Mouse (Mus musculus) testis, adult 2 months (tissue): ENCODE measurements around the gene Trappc2l. TPM values are rescaled to one million over a fixed set of nuclear protein-coding genes. Genes with fewer than 3 reads are reported as not detected.

Source experiments
- H3K27ac ChIP-seq: fragments of 200-500 bp; 2 replicates; pipeline ENCODE4 v1.5.1; 2012; ENCODE audit warnings: low read depth, low read length; ENCODE audit not compliant: control insufficient read depth, insufficient read depth
- H3K27me3 ChIP-seq: fragments of 200-500 bp; 2 replicates; pipeline ENCODE4 v1.6.1; 2012; ENCODE audit warnings: mild to moderate bottlenecking, low read length, moderate library complexity; ENCODE audit not compliant: control insufficient read depth, insufficient read depth
- H3K36me3 ChIP-seq: fragments of 200-500 bp; 2 replicates; pipeline ENCODE4 v1.6.1; 2012; ENCODE audit warnings: mild to moderate bottlenecking, low read length; ENCODE audit not compliant: control insufficient read depth, insufficient read depth
- H3K4me1 ChIP-seq: fragments of 200-500 bp; 2 replicates; pipeline ENCODE4 v1.6.1; 2012; ENCODE audit warnings: low read length; ENCODE audit not compliant: control insufficient read depth, insufficient read depth
- H3K4me3 ChIP-seq: fragments of 200-500 bp; 2 replicates; pipeline ENCODE4 v1.5.1; 2012; ENCODE audit warnings: low read depth, mild to moderate bottlenecking, low read length, moderate library complexity, mixed read lengths; ENCODE audit not compliant: control insufficient read depth
- CTCF ChIP-seq: fragments of 200-500 bp; IDR thresholded peaks from 2 replicates; pipeline ENCODE4 v1.5.1; 2012; ENCODE audit warnings: low read depth, mild to moderate bottlenecking, inconsistent platforms, low read length, moderate library complexity; ENCODE audit not compliant: control insufficient read depth, insufficient read depth, insufficient replicate concordance
- POLR2A ChIP-seq: fragments of 200-500 bp; IDR thresholded peaks from 2 replicates; pipeline ENCODE4 v1.6.1; 2012; ENCODE audit warnings: low read depth, mild to moderate bottlenecking, inconsistent platforms, low read length, moderate library complexity; ENCODE audit not compliant: control insufficient read depth
- polyA plus RNA-seq: library from polyadenylated mRNA; depleted of rRNA; stranded (reverse); fragments of >200 nt; gene quantifications from 2 replicates; pipeline ENCODE4 v1.2.3, GENCODE M21; 2012

The Trappc2l gene
- polyA plus RNA-seq, 1 experiment, result 100 TPM

DNA sequence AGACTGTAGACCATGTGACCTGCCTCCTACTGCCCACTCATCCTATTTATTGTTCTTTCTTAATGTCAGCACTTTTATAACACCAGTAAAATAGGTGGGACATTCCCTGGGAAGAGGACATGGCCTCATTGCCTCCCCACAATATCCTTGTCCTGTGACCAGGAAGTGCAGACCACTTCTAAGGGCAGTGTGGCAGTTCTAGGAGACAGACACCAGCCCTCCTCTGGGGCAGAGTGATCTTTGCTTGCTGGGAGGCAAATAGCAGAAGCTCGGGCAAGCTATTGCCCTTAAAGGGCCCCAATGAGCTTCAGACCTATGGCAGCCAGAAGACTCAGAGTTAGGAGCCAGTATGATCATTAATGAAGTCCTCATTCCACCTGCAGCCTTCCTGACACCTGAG, 6.8 kb upstream of the Trappc2l start:
- Histone ChIP-seq H3K4me1 (no peaks in the 10 kb centered on the region; the same call in 1 of the 2 replicates), H3K27me3 (no peaks in the 10 kb centered on the region), H3K4me3 (no peak overlapping the region), H3K27ac (no peak overlapping the region), H3K36me3 (no peaks in the 10 kb centered on the region)
- TF ChIP-seq CTCF (no peak), POLR2A (no peak)

- no peak for TF ChIP-seq CTCF
- TF ChIP-seq POLR2A, result no peak
- no peak overlapping the region for H3K27ac ChIP-seq
These were observed 6.1 kb upstream of the Trappc2l start for GRCm38 (mm10) chr8:122605367-122605766.

DNA sequence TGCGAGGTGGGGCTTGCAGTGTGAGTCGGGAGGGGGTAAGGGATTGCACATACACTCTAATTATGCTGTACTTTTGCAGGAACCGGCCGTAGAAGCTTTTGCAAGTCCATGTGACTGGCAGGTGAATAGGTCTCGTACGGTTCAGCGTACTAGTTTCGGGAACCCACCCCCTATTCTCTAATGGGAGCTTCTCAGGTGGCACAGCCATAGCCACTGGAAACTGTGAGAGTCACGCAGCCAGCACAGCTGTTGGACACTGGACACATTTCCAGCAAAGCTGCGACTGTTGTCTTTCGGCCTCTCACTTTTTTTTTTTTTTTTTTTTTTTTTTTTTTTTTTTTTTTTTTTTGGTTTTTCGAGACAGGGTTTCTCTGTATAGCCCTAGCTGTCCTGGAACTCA, 4.6 kb upstream of the Trappc2l start:
- no peak overlapping the region for H3K4me3 ChIP-seq
- no peak overlapping the region for H3K27ac ChIP-seq
- peaks cover 5% of the 10 kb centered on the region for H3K4me1 ChIP-seq
- no peaks in the 10 kb centered on the region for H3K27me3 ChIP-seq
- no peak for TF ChIP-seq CTCF
- TF ChIP-seq POLR2A, result no peak
- H3K36me3 ChIP-seq, result no peaks in the 10 kb centered on the region

More at GRCm38 (mm10) chr8:122605367-122605766, 6.1 kb upstream of the Trappc2l start:
- Histone ChIP-seq H3K36me3 (no peaks in the 10 kb centered on the region), H3K27me3 (no peaks in the 10 kb centered on the region), H3K4me1 (no peaks in the 10 kb centered on the region; the same call in 1 of the 2 replicates), H3K4me3 (no peak overlapping the region)

DNA sequence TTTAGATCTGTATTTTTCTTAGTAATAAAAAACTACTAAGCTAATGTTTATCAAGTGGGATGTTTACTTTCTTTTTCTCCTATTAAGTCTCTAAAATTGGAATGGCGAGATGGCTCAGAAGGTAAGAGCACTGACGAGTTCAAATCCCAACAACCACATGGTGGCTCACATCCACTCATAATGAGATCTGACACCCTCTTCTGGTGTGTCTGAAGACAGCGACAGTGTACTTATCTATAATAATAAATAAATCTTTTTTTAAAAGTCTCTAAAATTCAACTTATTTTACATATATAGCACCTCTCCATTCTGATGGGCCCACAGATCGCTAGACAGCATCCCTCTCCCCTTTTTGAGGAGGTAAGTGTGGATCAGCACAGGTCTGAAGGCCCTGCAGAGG, 1.2 kb upstream of the Trappc2l start:
- Histone ChIP-seq H3K4me3 (no peak overlapping the region), H3K27ac (no peak overlapping the region), H3K27me3 (no peaks in the 10 kb centered on the region), H3K4me1 (peaks cover 9% of the 10 kb centered on the region), H3K36me3 (no peaks in the 10 kb centered on the region)
- TF ChIP-seq CTCF (no peak), POLR2A (no peak)

DNA sequence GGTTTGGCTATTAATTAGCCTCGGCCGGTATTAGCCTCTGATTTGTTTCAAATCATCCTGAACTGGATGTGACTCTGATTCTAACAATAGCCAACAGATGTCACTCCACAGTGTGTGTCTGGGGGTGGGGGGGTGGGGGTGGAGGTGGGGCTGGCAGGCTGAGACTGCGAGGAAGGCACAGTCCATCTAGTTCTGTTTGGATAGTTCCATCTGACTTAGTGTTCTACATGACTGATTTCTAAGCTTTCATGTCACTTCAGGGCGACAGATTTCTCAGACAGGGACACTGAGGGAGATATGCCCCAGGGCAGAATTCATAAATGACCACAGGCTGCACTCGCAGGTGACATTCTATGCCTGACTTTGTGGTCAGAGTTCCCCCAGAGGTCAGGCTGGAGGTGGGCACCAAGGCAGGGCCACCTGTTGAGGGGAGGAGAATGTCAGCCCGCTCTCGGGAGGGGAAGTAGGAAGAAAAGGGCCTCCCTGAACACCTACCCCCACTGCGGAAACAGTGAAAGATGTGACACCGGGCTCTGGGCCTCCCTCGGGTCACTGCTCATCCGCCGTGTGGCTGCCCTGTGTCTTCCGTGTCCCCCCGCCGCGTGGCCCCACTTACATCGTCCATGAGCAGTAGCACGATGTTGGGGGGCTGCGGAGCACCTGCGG, 695 bp upstream of the Trappc2l start:
- peak overlapping the region; percentile 64; the same call in 1 of the 2 replicates for H3K27ac ChIP-seq
- H3K27me3 ChIP-seq, result no peaks in the 10 kb centered on the region
- H3K4me1 ChIP-seq, result peaks cover 9% of the 10 kb centered on the region
- no peak for TF ChIP-seq CTCF
- TF ChIP-seq POLR2A, result no peak
- peak overlapping the region; percentile 96 for H3K4me3 ChIP-seq
- H3K36me3 ChIP-seq, result no peaks in the 10 kb centered on the region

DNA sequence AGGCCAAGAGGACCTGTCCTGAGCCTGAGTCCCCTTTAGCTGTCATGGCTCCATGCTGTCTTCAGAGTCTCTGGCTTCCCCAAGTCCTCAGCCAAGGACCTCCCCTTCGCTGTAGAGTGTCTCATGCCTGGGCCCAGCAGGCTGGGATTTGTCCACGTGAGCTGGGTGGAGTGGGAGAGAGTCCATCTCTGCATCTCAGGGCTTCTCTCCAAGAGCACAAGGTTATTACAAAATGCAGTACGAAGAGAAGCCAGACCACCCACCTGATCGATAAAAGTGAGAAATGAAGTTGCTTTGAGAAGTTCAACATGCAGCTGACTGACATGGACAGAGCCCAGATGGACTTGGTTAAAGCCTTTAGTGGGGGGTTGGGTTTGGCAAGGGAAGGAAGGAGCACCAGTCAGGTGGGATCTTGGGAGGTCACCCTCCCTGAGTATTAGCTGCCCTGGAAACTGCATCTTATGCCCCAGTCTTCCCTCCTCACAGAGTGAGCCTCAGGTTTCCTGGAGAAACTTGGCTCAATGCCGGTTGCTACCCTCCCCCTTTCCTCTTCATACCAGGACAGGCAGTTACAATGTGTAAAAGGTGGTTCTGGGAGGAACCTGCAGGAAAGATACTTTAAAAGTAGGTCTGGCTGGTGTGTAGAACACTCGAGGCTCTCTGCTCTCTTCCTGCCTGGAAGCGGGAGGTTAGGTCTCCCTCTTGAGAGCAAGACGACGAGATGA, 4.9 kb downstream of the Trappc2l start:
- Histone ChIP-seq H3K4me1 (peaks cover 4% of the 10 kb centered on the region; the same call in 1 of the 2 replicates), H3K4me3 (no peak overlapping the region; the same call in 1 of the 2 replicates), H3K27ac (no peak overlapping the region), H3K36me3 (no peaks in the 10 kb centered on the region), H3K27me3 (no peaks in the 10 kb centered on the region)
- no peak for TF ChIP-seq CTCF

- Histone ChIP-seq H3K27me3 (no peaks in the 10 kb centered on the region), H3K4me1 (no peaks in the 10 kb centered on the region), H3K4me3 (no peak overlapping the region), H3K36me3 (no peaks in the 10 kb centered on the region), H3K27ac (no peak overlapping the region)
- TF ChIP-seq POLR2A (no peak), CTCF (peak; percentile 29; the same call in 1 of the 2 replicates)
These were observed 6.6 kb downstream of the Trappc2l start for GRCm38 (mm10) chr8:122617947-122618546.
